Mouse (Mus musculus) ES-Bruce4 (cell line): ENCODE data around the gene Gm867. TPM values are rescaled to one million over a fixed set of nuclear protein-coding genes. Genes with fewer than 3 reads are reported as not detected.
A peak's percentile ranks its signal among the peaks of the same experiment; 100 is the strongest.

Source experiments
- H3K27ac ChIP-seq: 2 replicates; pipeline ENCODE4 v1.5.1; 2012; ENCODE audit warnings: low read length, inconsistent platforms; ENCODE audit not compliant: insufficient read depth
- H3K27me3 ChIP-seq: 2 replicates; pipeline ENCODE4 v1.6.1; 2012; ENCODE audit warnings: mild to moderate bottlenecking, low read length, inconsistent platforms; ENCODE audit not compliant: control insufficient read depth, poor library complexity, insufficient read depth, severe bottlenecking
- H3K36me3 ChIP-seq: 2 replicates; pipeline ENCODE4 v1.6.1; 2012; ENCODE audit warnings: inconsistent platforms, mild to moderate bottlenecking, low read length, moderate library complexity; ENCODE audit not compliant: control insufficient read depth, poor library complexity, insufficient read depth, severe bottlenecking
- H3K4me1 ChIP-seq: one replicate; pipeline ENCODE4 v1.8.1; 2011; ENCODE audit warnings: low read length; ENCODE audit not compliant: control insufficient read depth, insufficient read depth
- H3K4me3 ChIP-seq: 2 replicates; pipeline ENCODE4 v1.5.1; 2011; ENCODE audit warnings: low read depth, mild to moderate bottlenecking, low read length
- H3K9ac ChIP-seq: 2 replicates; pipeline ENCODE4 v1.6.1; 2012; ENCODE audit warnings: low read depth, mild to moderate bottlenecking, inconsistent platforms; ENCODE audit not compliant: poor library complexity, severe bottlenecking
- H3K9me3 ChIP-seq: replicated peaks from 2 replicates; pipeline ENCODE4 v1.6.1; 2012; ENCODE audit warnings: mild to moderate bottlenecking, low read length, inconsistent platforms; ENCODE audit not compliant: control insufficient read depth, poor library complexity, insufficient read depth, severe bottlenecking
- CTCF ChIP-seq: IDR thresholded peaks from one replicate; pipeline ENCODE4 v1.8.1; 2011; ENCODE audit warnings: low read depth, low read length
- EP300 ChIP-seq: IDR thresholded peaks from 2 replicates; pipeline ENCODE4 v1.6.1; 2011; ENCODE audit warnings: low read depth, low read length; ENCODE audit not compliant: insufficient read depth
- POLR2A ChIP-seq: IDR thresholded peaks from one replicate; pipeline ENCODE4 v1.8.1; 2011; ENCODE audit warnings: low read length; ENCODE audit not compliant: insufficient read depth
- polyA plus RNA-seq: library from polyadenylated mRNA; stranded (reverse); fragments of >200 nt; gene quantifications from 2 replicates; pipeline ENCODE4 v1.2.4, GENCODE M21; 2011; ENCODE audit warnings: low read depth; ENCODE audit not compliant: missing spikeins, insufficient read depth, insufficient read length

The Gm867 gene
- polyA plus RNA-seq, 1 experiment, result 0.66 TPM

- no peaks in the 10 kb centered on the region for H3K27me3 ChIP-seq
- H3K9ac ChIP-seq, result no peak overlapping the region
- H3K4me1 ChIP-seq, result no peaks in the 10 kb centered on the region
- no peak overlapping the region for H3K4me3 ChIP-seq
- TF ChIP-seq EP300, result no peak
- no peak for TF ChIP-seq POLR2A
- TF ChIP-seq CTCF, result no peak
- H3K9me3 ChIP-seq, result no peaks in the 10 kb centered on the region
- H3K36me3 ChIP-seq, result peaks cover 13% of the 10 kb centered on the region; the same call in 1 of the 2 replicates
- H3K27ac ChIP-seq, result no peak overlapping the region
These were observed 44.7 kb downstream of the Gm867 start for GRCm38 (mm10) chr10:75895730-75896129.

DNA sequence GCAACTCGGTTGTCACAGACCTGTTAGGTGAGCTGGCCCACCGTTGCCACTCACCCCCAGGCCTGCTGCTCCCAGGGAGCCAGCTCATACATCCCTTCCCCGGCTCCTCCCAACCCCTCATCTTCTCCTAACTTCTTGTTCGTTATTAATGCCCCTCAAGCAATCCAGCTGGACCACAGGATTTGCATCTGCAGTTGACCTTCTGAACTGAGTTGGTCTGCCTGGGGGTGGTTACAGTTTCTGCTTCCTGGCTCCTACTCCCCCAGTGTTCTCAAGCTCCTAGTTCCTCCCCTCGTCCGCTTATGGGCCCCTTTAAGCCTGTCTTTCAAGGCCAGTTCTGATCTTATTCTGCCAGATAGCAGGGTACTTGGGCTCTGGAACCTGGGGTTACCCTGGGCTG lies 45.9 kb downstream of the Gm867 start:
- Histone ChIP-seq H3K4me3 (no peak overlapping the region), H3K9ac (no peak overlapping the region), H3K27ac (no peak overlapping the region), H3K4me1 (no peaks in the 10 kb centered on the region), H3K27me3 (no peaks in the 10 kb centered on the region), H3K36me3 (peaks cover 11% of the 10 kb centered on the region; the same call in 1 of the 2 replicates), H3K9me3 (no peaks in the 10 kb centered on the region)
- no peak for TF ChIP-seq EP300

- H3K27ac ChIP-seq, result no peak within 1 kb of the TSS
- peaks cover 9% of the 10 kb centered on the region; the same call in 1 of the 2 replicates for H3K36me3 ChIP-seq
These were observed 47.3 kb downstream of the Gm867 start, which contains the start of gene Derl3 for GRCm38 (mm10) chr10:75893089-75893750. TSS of gene Derl3 (plus strand) at chr10:75893413.

DNA sequence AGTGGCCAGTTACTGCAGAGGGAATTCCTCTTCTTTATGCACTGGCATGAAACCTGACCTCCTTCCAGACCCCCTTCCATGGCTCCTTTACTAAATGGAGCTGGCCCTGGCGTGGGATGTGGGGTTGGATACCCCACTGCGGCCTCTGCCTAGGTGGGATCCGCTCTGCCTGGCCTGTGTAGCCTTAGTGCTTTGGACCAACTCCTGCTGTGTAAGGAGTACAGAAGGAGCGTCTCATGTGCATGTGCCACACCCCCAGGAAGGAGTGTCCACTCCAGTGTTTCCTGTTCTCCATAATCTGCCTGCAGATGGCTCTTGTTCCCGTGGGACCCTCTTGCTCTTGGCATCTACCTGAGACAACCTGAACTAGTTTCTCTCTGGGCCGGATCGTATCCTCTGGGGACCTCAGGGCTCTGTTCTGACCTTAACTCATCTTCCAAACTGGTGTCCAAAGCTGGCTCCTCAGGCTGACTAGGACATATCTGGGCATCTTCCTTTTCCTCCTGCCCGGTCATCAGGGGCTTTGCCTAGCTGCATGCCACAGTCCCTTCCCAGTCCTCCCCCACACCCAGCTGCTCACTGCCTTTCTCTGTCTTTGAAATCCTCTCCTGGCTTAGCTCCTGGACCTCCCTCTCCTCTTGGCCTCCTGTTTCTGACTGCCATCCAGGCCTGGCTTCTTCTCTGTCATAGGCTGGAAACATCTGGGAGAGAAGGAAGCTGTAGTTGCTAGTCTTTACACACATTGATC lies 50.9 kb downstream of the Gm867 start:
- no peak overlapping the region for H3K27ac ChIP-seq

More at GRCm38 (mm10) chr10:75893089-75893750, 47.3 kb downstream of the Gm867 start, which contains the start of gene Derl3:
- no peaks in the 10 kb centered on the region for H3K9me3 ChIP-seq
- H3K4me3 ChIP-seq, result peak within 1 kb of the TSS; percentile 65
- peak within 1 kb of the TSS; percentile 22 for H3K9ac ChIP-seq
- no peaks in the 10 kb centered on the region for H3K4me1 ChIP-seq
- H3K27me3 ChIP-seq, result no peaks in the 10 kb centered on the region
- no peak for TF ChIP-seq CTCF
- no peak for TF ChIP-seq POLR2A

More for the DNA sequence above, 50.9 kb downstream of the Gm867 start:
- Histone ChIP-seq H3K4me1 (no peaks in the 10 kb centered on the region), H3K27me3 (no peaks in the 10 kb centered on the region), H3K4me3 (no peak overlapping the region), H3K9ac (no peak overlapping the region), H3K9me3 (no peaks in the 10 kb centered on the region), H3K36me3 (no peaks in the 10 kb centered on the region)
- TF ChIP-seq CTCF (no peak), POLR2A (no peak), EP300 (no peak)

Other genes starting within 250 kb of the Gm867 start
- 35.6 and 41.5 TPM in 2 replicates for gene Cabin1, start 176.3 kb downstream of the Gm867 start, polyA plus RNA-seq
- gene Ddt, start 167.3 kb downstream of the Gm867 start, polyA plus RNA-seq, result 99.5 and 108 TPM in 2 replicates
- not detected in 2 replicates for gene Gm20441, start 159.7 kb downstream of the Gm867 start, polyA plus RNA-seq
- gene Gstt3, start 159.3 kb downstream of the Gm867 start, polyA plus RNA-seq, result 9.7 and 11.6 TPM in 2 replicates
- 8.9 and 9.5 TPM in 2 replicates for gene Gstt1, start 142.1 kb downstream of the Gm867 start, polyA plus RNA-seq
- gene Gstt4, start 118.1 kb downstream of the Gm867 start, polyA plus RNA-seq, result not detected in 2 replicates
- gene Gstt2, start 103.2 kb downstream of the Gm867 start, polyA plus RNA-seq, result 26.3 and 31.9 TPM in 2 replicates
- gene Mif, start 80.4 kb downstream of the Gm867 start, polyA plus RNA-seq, result 1,651 and 1,929 TPM in 2 replicates
- 9.6 and 13.8 TPM in 2 replicates for gene Derl3, start 47.3 kb downstream of the Gm867 start, polyA plus RNA-seq
- 71.1 and 79.6 TPM in 2 replicates for gene Smarcb1, start 19.1 kb downstream of the Gm867 start, polyA plus RNA-seq
- 405 and 450 TPM in 2 replicates for gene Chchd10, start 7.5 kb downstream of the Gm867 start, polyA plus RNA-seq
- gene Mmp11, start 4.2 kb downstream of the Gm867 start, polyA plus RNA-seq, result 23.1 and 27.9 TPM in 2 replicates
- 1.2 TPM in 1 of 2 replicates, not detected in the other for gene Vpreb3, start 2.4 kb upstream of the Gm867 start, polyA plus RNA-seq
- 0.38 and 0.43 TPM in 2 replicates for gene Gm5134, start 13.8 kb upstream of the Gm867 start, polyA plus RNA-seq
- gene Zfp280b, start 92.0 kb upstream of the Gm867 start, polyA plus RNA-seq, result 59.7 and 63.2 TPM in 2 replicates
- gene Slc5a4b, start 170.3 kb upstream of the Gm867 start, polyA plus RNA-seq, result not detected in 2 replicates
- not detected in 2 replicates for gene Slc5a4a, start 206.8 kb upstream of the Gm867 start, polyA plus RNA-seq